Mouse (Mus musculus): ENCODE measurements around the gene Hoxb7. TPM values are rescaled to one million over a fixed set of nuclear protein-coding genes. Genes with fewer than 3 reads are reported as not detected.
A peak's percentile ranks its signal among the peaks of the same experiment; 100 is the strongest.

The Hoxb7 gene
- polyA plus RNA-seq, 1 experiment from 2014 or later, result 101 TPM

MicroRNAs encoded within 50 kb of the gene (microRNA counts, 519-probe panel; counts per million panel counts)
- microRNA mmu-miR-10a, result 8,053 counts per million, percentile 98 among the panel's probes with 10 or more counts
- 7,406 counts per million, percentile 95 among the panel's probes with 10 or more counts for microRNA mmu-miR-196a

Small RNAs within 50 kb of the gene (microRNA-seq; reads per million reads assigned to microRNA genes)
- gene Mir10a (192,468 reads per million, percentile 100 among the genes with 10 or more reads in this experiment), gene Mir196a-1 (43.3 reads per million, percentile 41 among the genes with 10 or more reads in this experiment)

Other genes with a start within 250 kb of the Hoxb7 start
- gene Ube2z, start 221.2 kb upstream of the Hoxb7 start, polyA plus RNA-seq (2016; fragmentation: Nextera tagmentation; extraction: Ambion mirVana), result 35.1 and 42.2 TPM in 2 replicates
- 483 and 502 TPM in 2 replicates for gene Atp5g1, start 211.0 kb upstream of the Hoxb7 start, polyA plus RNA-seq (2016; fragmentation: Nextera tagmentation; extraction: Ambion mirVana)
- gene Calcoco2, start 174.7 kb upstream of the Hoxb7 start, polyA plus RNA-seq (2016; fragmentation: Nextera tagmentation; extraction: Ambion mirVana), result not detected in 2 replicates
- gene Ttll6, start 152.8 kb upstream of the Hoxb7 start, polyA plus RNA-seq (2016; fragmentation: Nextera tagmentation; extraction: Ambion mirVana), result not detected in 2 replicates
- gene Hoxb13, start 92.3 kb upstream of the Hoxb7 start, polyA plus RNA-seq (2016; fragmentation: Nextera tagmentation; extraction: Ambion mirVana), result 1.1 and 7.6 TPM in 2 replicates
- 76.1 and 90.5 TPM in 2 replicates for gene Hoxb9, start 15.2 kb upstream of the Hoxb7 start, polyA plus RNA-seq (2016; fragmentation: Nextera tagmentation; extraction: Ambion mirVana)
- gene Hoxb8, start 4.7 kb upstream of the Hoxb7 start, polyA plus RNA-seq (2016; fragmentation: Nextera tagmentation; extraction: Ambion mirVana), result 35.7 and 53.3 TPM in 2 replicates
- gene Hoxb6, start 5.9 kb downstream of the Hoxb7 start, polyA plus RNA-seq (2016; fragmentation: Nextera tagmentation; extraction: Ambion mirVana), result 145 and 151 TPM in 2 replicates
- gene Hoxb5, start 16.7 kb downstream of the Hoxb7 start, polyA plus RNA-seq (2016; fragmentation: Nextera tagmentation; extraction: Ambion mirVana), result 79.2 and 94.7 TPM in 2 replicates
- 10.2 and 15.1 TPM in 2 replicates for gene Hoxb4, start 31.6 kb downstream of the Hoxb7 start, polyA plus RNA-seq (2016; fragmentation: Nextera tagmentation; extraction: Ambion mirVana)
- gene Hoxb3, start 36.7 kb downstream of the Hoxb7 start, polyA plus RNA-seq (2016; fragmentation: Nextera tagmentation; extraction: Ambion mirVana), result 21.2 and 26.5 TPM in 2 replicates
- 109 and 119 TPM in 2 replicates for gene Hoxb2, start 63.9 kb downstream of the Hoxb7 start, polyA plus RNA-seq (2016; fragmentation: Nextera tagmentation; extraction: Ambion mirVana)
- 8.1 and 8.8 TPM in 2 replicates for gene Hoxb1, start 79.1 kb downstream of the Hoxb7 start, polyA plus RNA-seq (2016; fragmentation: Nextera tagmentation; extraction: Ambion mirVana)
- gene Skap1, start 178.0 kb downstream of the Hoxb7 start, polyA plus RNA-seq (2016; fragmentation: Nextera tagmentation; extraction: Ambion mirVana), result 2.2 and 2.8 TPM in 2 replicates